Mouse (Mus musculus) ES-E14 (cell line): ENCODE measurements around the gene Snrnp70. TPM values are rescaled to one million over a fixed set of nuclear protein-coding genes. Genes with fewer than 3 reads are reported as not detected.

Experiments used
- DNase-seq: peaks from one replicate; pipeline ENCODE4 v3.0.0-alpha.2; 2013; ENCODE audit warnings: low read depth, low spot score
- H3K27ac ChIP-seq: 2 replicates; pipeline ENCODE4 v1.5.1; 2012; ENCODE audit warnings: low read depth, mild to moderate bottlenecking, low read length, moderate library complexity, mixed read lengths; ENCODE audit not compliant: poor library complexity, insufficient read depth, severe bottlenecking
- H3K36me3 ChIP-seq: 2 replicates; pipeline ENCODE4 v1.6.1; 2012; ENCODE audit warnings: mild to moderate bottlenecking, low read length, moderate library complexity, mixed read lengths; ENCODE audit not compliant: control insufficient read depth, poor library complexity, insufficient read depth, severe bottlenecking
- H3K4me1 ChIP-seq, 2 experiments: fragments of 150-350 bp in 1 of 2; sonication (generic) in 1 of 2; 2 replicates each; pipeline ENCODE4 v1.6.1; 2012; ENCODE audit warnings: low read length in 2 of 2, mild to moderate bottlenecking in 1 of 2, mixed read lengths in 1 of 2; ENCODE audit not compliant: control insufficient read depth in 2 of 2, insufficient read depth in 2 of 2, poor library complexity in 1 of 2
- H3K4me3 ChIP-seq, 2 experiments: fragments of 150-350 bp in 1 of 2; sonication (generic) in 1 of 2; 2 replicates each; pipeline ENCODE4 v1.5.1; 2012; ENCODE audit warnings: low read length in 2 of 2, low read depth in 1 of 2, mild to moderate bottlenecking in 1 of 2, mixed read lengths in 1 of 2; ENCODE audit not compliant: insufficient read depth in 1 of 2, poor library complexity in 1 of 2, severe bottlenecking in 1 of 2
- H3K9ac ChIP-seq: 2 replicates; pipeline ENCODE4 v1.6.1; 2012; ENCODE audit warnings: low read depth, mild to moderate bottlenecking, low read length, mixed read lengths; ENCODE audit not compliant: poor library complexity, insufficient read depth, severe bottlenecking
- H3K9me3 ChIP-seq: fragments of 150-350 bp; sonication (generic); 2 replicates; pipeline ENCODE4 v1.6.1; 2012; ENCODE audit warnings: low read depth, mild to moderate bottlenecking, low read length; ENCODE audit not compliant: control insufficient read depth, insufficient read depth
- CHD2 ChIP-seq: IDR thresholded peaks from 2 replicates; pipeline ENCODE4 v1.6.1; 2014; ENCODE audit warnings: mild to moderate bottlenecking, low read depth, low read length, inconsistent platforms
- HCFC1 ChIP-seq: IDR thresholded peaks from 2 replicates; pipeline ENCODE4 v1.6.1; 2012; ENCODE audit warnings: low read length, inconsistent platforms, borderline replicate concordance; ENCODE audit not compliant: insufficient read depth
- MAFK ChIP-seq: IDR thresholded peaks from 2 replicates; pipeline ENCODE4 v1.6.1; 2014; ENCODE audit warnings: mild to moderate bottlenecking, low read depth, low read length, inconsistent platforms; ENCODE audit not compliant: insufficient read depth
- ZC3H11A ChIP-seq: IDR thresholded peaks from 2 replicates; pipeline ENCODE4 v1.6.1; 2012; ENCODE audit warnings: low read depth, mild to moderate bottlenecking, inconsistent platforms, low read length, borderline replicate concordance
- ZNF384 ChIP-seq: IDR thresholded peaks from 2 replicates; pipeline ENCODE4 v1.6.1; 2012; ENCODE audit warnings: low read depth, low read length, inconsistent platforms
- in situ Hi-C, 2 experiments: fragments of 600-800 bp; cut with MboI; formaldehyde crosslinking; loops; one replicate each; pipeline ENCODE4 v1.15.1; 2025; ENCODE audit warnings: low sequenced_read_pairs in 2 of 2, inconsistent platforms in 1 of 2; ENCODE audit not compliant: unreplicated experiment in 2 of 2
- total RNA-seq: library from RNA; depleted of rRNA; stranded (reverse); fragments of 300-350 nt; gene quantifications from 2 replicates; pipeline ENCODE4 v1.2.3, GENCODE M21; 2012

Gene Snrnp70
- total RNA-seq, 1 experiment = 303 TPM

- in situ Hi-C loops = no loop called here
These were observed 16.9 kb upstream of the Snrnp70 start for GRCm38 (mm10) chr7:45412421-45412820.

GRCm38 (mm10) chr7:45409497-45410163, 14.1 kb upstream of the Snrnp70 start:
- TF ChIP-seq ZNF384 = no peak
- no peak for TF ChIP-seq HCFC1
- in situ Hi-C loops = no loop called here

More at GRCm38 (mm10) chr7:45412421-45412820, 16.9 kb upstream of the Snrnp70 start:
- Histone ChIP-seq H3K9me3 (no peaks in the 10 kb centered on the region), H3K9ac (no peak overlapping the region), H3K36me3 (no peaks in the 10 kb centered on the region), H3K27ac (no peak overlapping the region), H3K4me1 (peaks cover 0 to 15% of the 10 kb centered on the region in 2 experiments; a peak in 3 of 4 replicates), H3K4me3 (no peak overlapping the region)
- DNase-seq = no peak
- no peak for TF ChIP-seq MAFK
- TF ChIP-seq CHD2 = no peak
- TF ChIP-seq ZC3H11A = no peak
- TF ChIP-seq HCFC1 = no peak
- no peak for TF ChIP-seq ZNF384

GRCm38 (mm10) chr7:45408949-45409348, 13.4 kb upstream of the Snrnp70 start:
- H3K4me3 ChIP-seq = no peak overlapping the region
- H3K36me3 ChIP-seq = no peaks in the 10 kb centered on the region
- H3K9me3 ChIP-seq = no peaks in the 10 kb centered on the region
- TF ChIP-seq MAFK = no peak
- no peak for TF ChIP-seq ZC3H11A
- TF ChIP-seq ZNF384 = no peak
- no peak for TF ChIP-seq HCFC1
- TF ChIP-seq CHD2 = no peak
- in situ Hi-C loops = no loop called here
- no peak for DNase-seq
- no peak overlapping the region for H3K9ac ChIP-seq
- no peak overlapping the region for H3K27ac ChIP-seq
- peaks cover 7 to 10% of the 10 kb centered on the region in 2 experiments; a peak in 2 of 4 replicates for H3K4me1 ChIP-seq

More at GRCm38 (mm10) chr7:45409497-45410163, 14.1 kb upstream of the Snrnp70 start:
- H3K36me3 ChIP-seq = no peaks in the 10 kb centered on the region
- H3K27ac ChIP-seq = no peak overlapping the region
- no peak overlapping the region for H3K4me3 ChIP-seq
- no peak for DNase-seq
- H3K9me3 ChIP-seq = no peaks in the 10 kb centered on the region
- peaks cover 5 to 11% of the 10 kb centered on the region in 2 experiments; a peak in 3 of 4 replicates for H3K4me1 ChIP-seq
- H3K9ac ChIP-seq = no peak overlapping the region

GRCm38 (mm10) chr7:45408351-45408750, 12.8 kb upstream of the Snrnp70 start:
- Histone ChIP-seq H3K27ac (no peak overlapping the region), H3K4me1 (peaks cover 7 to 11% of the 10 kb centered on the region in 2 experiments; a peak in 2 of 4 replicates), H3K9ac (no peak overlapping the region), H3K36me3 (no peaks in the 10 kb centered on the region), H3K9me3 (no peaks in the 10 kb centered on the region), H3K4me3 (no peak overlapping the region)
- no peak for DNase-seq
- in situ Hi-C loops = no loop called here
- TF ChIP-seq ZC3H11A (no peak), ZNF384 (no peak), CHD2 (no peak), MAFK (no peak), HCFC1 (no peak)
